Mouse (Mus musculus): ENCODE results near the gene Sh2d4b. TPM values are rescaled to one million over a fixed set of nuclear protein-coding genes. Genes with fewer than 3 reads are reported as not detected.

Sh2d4b gene
- total RNA-seq, 2 experiments from 2014 or later = 0.57 to 1.2 TPM

DNA sequence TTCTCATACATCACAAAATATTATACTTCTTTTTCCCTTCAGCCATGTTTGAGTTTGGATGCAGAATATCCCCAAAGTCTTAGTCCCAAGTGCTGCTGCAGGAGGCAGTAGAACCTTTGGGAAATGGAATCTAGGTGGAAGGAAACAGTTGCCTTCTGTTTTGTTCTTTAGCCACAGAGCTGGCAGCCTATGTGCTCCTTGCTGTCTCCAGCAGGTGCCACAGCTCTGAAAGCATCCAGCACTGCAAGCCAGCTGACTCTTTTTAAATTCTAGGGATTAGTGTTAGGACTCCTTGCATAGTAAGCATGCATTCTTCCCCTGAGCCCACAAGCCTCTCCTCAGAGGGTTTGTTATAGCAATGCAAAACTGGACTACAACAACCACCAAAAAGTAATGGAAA is 18.5 kb upstream of the Sh2d4b start:
- no peak for DNase-seq
- intact Hi-C loops (cut with DNase I) = no loop called here

DNA sequence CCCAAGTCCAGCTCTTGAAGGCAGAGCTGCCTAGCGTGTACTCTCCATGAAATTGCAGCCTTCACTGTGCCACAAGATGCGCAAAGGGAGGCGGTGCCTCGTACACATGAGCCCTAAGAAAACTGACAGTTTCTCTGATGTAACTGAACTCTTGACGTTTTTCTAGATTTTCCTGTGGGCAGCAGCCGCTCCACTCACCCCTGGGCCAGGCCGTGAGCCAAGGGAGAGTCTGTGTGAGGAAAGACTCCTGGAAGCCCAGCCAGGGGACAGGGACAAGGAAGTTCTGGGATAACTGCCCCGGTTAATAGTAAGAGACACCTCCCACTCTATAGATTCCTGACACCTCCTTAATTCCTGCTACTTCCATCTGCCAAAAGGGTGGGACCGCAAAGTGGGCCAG is 15.7 kb upstream of the Sh2d4b start:
- DNase-seq = no peak
- intact Hi-C loops (cut with DNase I) = no loop called here

DNA sequence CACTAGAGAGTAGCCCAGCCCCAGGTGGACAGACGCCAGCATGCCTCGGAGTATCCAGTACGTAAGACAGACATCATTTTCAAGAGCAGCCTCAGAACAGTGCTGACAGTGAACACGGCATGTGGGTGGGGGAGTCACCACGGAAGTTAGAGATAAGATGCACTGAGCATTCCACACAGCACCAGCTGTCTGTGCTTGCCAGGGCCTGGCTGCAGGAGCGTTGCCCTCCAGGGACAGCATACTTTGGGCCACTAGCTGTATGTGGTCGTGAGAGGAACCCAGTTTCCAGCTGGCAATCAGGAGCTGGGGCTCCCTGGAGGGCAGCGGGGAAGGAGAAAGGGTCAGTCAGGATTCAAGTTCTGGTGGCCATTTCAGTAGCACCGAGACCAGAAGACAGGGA is 13.7 kb upstream of the Sh2d4b start:
- intact Hi-C loops (cut with DNase I) = no loop called here

DNA sequence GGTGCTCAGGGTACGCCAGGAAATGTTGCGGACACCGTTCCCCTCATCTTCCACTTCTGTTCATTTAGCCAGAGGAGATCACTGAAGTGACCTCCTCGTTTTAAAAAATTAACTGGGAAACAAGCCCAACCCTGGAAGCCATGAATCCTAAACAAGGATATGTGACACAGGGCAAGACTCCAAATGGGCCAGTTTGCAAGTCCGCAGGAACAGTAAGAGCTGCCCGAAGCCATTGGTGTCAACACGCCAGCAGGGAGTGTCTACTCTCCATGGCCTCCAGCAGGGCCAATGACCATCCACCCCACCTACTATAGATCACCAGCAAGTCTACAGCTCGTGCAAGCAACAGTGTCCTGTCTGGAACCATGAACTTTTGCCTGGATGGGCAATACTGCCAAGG is 12.7 kb upstream of the Sh2d4b start:
- intact Hi-C loops (cut with DNase I) = no loop called here
- DNase-seq = no peak

More for the DNA sequence above, 13.7 kb upstream of the Sh2d4b start:
- peak; percentile 44 to 45 for DNase-seq

DNA sequence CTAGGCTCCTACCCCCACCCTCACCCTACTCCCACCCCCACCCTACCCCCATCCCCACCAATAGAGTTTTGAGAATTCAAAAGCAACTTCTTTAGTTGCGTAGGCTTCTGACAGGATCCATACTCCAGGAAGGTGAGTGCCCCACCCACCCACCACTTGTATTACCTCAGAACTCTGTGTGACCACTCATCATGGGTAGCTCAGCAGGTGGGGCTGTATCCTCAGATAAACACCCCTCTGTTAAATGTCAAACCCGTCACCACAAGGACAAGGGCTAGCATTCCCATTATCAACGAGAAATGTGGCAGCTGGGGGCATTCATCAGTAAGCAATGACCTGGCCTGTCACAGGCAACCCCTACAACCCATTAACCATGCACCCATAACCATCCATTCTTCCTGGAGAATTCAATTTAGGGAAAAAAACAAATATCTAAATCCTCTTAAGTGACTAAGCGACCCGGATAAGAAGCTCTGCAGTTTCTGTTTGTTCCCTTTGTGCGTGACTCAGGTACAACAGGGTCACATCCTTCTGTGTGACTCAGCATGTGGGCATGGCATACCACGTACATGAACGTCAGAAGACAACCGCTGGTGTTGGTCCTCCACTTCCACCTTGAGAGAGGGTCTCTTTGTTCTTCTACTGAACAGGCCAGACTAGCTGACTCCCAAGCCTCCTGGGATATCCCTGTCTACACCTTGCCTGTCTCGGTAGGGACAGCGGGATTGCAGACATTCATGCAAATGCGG is 9.4 kb upstream of the Sh2d4b start:
- intact Hi-C loops (cut with DNase I) = loop anchor here (5.0 kb wide), 1 partner anchor 130 kb away; no protein-coding TSS in a partner anchor
- no peak for DNase-seq

DNA sequence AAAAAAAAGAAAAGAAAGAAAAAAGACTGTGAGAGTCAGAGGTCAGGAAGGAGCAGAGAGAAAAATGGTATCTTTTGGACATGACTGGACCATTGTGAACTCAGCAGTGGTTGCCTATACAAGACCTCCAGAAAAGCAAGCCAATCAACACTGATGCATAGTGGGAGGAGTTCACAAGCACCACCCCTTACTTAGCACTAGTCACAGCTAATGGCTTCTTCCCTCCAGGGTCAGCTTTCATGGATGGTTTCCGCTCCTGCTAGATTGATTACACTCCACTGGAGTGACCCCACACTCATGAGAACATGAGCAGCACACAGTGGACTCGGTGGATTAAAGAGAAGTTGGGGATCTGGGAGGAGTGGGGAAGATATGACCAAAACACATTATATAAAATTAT is 7.2 kb upstream of the Sh2d4b start:
- intact Hi-C loops (cut with DNase I) = loop anchor here (5.0 kb wide), 1 partner anchor 132 kb away; no protein-coding TSS in a partner anchor
- DNase-seq = no peak

DNA sequence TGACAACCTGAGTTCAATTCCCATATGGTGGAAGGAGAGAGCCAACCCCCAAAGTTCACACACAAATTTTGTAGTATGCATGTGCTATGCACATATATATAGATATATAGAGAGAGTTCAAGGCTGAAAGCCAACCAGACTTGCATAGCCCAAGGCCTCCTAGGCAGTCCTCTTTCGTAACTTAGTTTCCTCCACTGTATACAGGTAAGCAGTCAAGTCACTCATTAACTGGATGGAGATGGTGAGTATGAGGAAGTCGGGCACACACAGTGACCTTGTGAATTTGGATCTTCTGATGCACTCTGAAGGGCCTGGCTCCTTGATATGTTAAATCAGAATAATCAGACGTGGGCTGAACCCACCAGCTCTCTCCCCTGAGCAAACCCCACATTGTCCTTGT is 4.8 kb upstream of the Sh2d4b start:
- DNase-seq = no peak
- intact Hi-C loops (cut with DNase I) = loop anchor here (10.0 kb wide), 1 partner anchor 203 kb away; no protein-coding TSS in a partner anchor

DNA sequence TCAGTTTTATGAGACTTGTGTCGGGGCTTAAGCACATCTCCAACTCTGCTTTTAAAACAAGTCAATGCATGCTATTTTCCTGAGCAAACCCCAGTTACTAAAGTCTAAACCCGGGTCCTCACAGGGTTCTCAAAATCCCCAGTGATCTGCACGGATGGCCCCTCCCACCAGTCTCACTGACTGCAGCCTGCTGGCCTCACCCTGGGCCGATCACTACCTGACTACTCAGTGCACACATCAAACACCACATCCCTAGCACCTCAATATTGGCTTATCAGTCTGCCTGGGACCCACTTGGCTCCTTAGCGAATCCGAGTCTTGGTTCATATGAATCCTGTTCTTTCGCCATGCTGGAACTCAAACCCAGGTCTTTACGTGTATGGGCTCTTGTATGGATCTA is 2.6 kb upstream of the Sh2d4b start:
- intact Hi-C loops (cut with DNase I) = loop anchor here (2.0 to 10.0 kb wide), 2 partner anchors 201 to 1363 kb away; no protein-coding TSS in a partner anchor
- no peak for DNase-seq

DNA sequence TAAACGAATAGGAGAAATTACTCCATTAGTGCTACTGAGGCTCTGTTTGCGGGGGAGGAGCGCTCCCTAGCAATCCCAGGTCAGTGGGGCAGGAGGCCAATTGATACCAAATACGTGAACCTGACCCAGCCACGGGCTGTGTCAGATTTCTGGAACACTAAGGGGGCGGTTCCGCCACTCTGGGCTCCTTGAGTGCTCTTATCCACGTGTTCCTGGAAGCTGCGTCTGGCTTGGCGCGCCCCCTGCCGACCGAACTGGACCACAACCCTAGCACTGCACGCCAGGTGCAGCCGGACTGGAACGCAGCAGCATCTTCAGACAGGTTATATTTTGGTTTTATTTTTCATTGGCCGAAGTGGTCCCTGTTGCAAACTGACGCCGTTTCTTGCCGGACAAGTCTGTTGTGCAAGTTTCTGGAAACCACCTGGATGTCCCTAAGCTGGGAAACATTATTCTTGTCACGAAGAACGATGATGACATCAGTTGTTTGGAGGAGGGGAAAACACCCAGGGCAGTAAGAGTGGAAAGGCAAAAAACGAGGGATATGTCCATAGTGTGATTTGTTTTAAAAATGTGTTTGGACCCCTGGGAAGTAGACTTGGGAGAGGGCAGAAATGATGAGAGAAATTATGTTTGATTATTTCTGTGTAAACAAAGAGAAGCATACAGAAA is 1.6 kb upstream of the Sh2d4b start:
- intact Hi-C loops (cut with DNase I) = loop anchor here (2.0 to 10.0 kb wide), 3 partner anchors 102 to 1362 kb away; no protein-coding TSS in a partner anchor
- peak; percentile 80 to 87 for DNase-seq

DNA sequence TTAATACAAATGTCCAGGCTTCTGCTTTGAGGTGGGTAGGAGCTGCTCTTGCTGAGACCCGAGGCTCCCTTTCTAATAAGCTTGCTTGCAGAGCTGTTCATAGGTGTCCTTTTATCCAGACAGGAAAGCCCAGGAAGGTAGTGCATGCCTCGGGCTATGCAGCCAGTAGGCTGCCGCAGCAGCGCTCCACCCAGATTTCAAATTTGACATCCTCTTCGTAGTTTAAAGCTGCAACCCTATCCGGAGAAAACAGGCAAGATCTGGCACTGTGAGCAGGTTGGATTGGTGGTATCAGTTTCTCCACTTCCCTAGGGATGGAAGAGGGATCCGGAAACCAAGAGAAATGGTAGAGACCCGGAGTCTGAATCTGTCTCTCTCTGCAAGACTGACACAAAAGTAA is 818 bp upstream of the Sh2d4b start:
- no peak for DNase-seq
- intact Hi-C loops (cut with DNase I) = loop anchor here (2.0 to 10.0 kb wide), 3 partner anchors 102 to 1361 kb away; no protein-coding TSS in a partner anchor

DNA sequence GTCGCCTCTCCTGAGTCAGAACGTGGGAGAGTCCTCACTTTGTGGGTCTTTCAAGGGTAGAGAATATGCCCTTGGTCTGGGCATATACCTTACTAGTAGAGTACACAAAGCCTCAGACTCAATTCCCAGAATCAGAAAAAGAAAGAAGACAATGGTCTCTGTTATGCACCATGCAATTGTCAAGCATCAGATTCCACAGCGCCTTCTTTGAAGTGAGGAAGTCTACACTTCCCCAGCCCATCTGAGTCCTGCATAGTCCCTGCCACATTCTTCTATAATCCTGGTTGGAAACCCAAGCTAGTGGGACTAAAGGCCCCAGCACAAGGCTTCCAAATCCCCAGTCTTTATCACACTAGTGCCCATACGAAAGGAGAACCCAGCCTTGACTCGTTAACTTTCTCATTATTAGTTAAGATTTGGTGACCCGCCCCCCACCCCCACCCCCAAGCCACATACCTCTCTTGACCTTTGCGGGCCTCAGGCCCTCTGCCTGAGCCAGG is 690 bp downstream of the Sh2d4b start:
- intact Hi-C loops (cut with DNase I) = loop anchor here (5.0 to 10.0 kb wide), 2 partner anchors 100 to 198 kb away; no protein-coding TSS in a partner anchor
- DNase-seq = no peak

DNA sequence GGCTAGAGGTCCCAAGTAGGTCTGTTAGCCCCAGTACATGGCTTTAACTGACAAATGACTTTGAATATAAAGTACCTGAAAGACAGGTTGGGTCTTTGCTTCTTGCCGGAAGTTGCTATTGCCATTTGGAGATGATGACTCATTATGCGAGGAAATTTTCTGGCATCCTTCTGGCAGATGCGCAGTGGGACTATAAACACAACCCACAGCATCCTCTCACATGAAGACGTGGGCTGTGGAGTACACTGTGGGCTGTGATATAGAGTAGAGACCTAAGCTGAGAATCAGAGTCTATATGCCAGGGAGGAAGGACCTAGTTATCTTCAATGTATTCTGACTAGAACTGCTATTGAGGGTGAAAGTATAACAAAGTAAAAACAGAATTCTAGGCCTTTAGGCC is 1.6 kb downstream of the Sh2d4b start:
- no peak for DNase-seq
- intact Hi-C loops (cut with DNase I) = loop anchor here (5.0 to 10.0 kb wide), 2 partner anchors 99 to 197 kb away; no protein-coding TSS in a partner anchor

DNA sequence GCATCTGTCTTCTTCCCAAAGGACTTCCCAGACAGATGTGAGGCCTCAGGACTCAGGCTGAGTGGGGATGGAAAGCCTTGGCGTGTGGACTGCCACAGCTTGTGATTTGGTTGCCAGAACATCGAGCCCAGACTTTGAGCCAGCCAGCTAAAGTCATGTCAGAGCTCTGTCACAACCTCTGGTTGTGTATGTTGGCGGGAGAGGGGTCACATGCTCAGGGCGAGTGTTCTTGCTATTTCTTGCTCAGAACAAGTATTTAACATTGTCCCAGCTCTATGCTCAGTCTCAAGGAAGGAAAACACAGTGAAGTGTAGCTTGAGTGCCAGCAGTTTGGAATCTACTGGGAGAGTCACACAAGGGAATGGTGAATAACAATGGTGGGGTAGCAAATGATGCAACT is 3.4 kb downstream of the Sh2d4b start:
- intact Hi-C loops (cut with DNase I) = loop anchor here (5.0 to 10.0 kb wide), 2 partner anchors 97 to 195 kb away; no protein-coding TSS in a partner anchor
- peak; percentile 74 to 77 for DNase-seq

DNA sequence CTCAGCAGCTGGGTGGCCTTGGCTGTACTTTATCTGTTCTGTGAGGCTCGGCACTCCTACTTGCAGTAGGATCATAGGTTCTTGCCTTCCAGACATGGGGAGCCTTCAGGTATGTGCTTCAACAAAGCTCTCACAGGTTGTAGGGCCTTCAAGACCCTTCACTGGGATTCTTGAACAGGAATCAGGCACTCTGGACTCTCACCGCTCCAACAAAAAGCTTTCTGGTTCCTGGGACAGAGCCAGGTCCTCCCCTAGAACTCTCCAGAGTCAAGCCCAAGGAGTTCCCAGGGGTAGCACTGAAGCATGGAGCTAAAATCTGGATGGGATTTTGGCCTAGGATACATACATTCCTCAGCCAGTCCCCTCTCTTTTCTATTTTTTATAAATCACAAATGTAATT is 3.9 kb downstream of the Sh2d4b start:
- intact Hi-C loops (cut with DNase I) = no loop called here
- DNase-seq = peak; percentile 37 to 39

DNA sequence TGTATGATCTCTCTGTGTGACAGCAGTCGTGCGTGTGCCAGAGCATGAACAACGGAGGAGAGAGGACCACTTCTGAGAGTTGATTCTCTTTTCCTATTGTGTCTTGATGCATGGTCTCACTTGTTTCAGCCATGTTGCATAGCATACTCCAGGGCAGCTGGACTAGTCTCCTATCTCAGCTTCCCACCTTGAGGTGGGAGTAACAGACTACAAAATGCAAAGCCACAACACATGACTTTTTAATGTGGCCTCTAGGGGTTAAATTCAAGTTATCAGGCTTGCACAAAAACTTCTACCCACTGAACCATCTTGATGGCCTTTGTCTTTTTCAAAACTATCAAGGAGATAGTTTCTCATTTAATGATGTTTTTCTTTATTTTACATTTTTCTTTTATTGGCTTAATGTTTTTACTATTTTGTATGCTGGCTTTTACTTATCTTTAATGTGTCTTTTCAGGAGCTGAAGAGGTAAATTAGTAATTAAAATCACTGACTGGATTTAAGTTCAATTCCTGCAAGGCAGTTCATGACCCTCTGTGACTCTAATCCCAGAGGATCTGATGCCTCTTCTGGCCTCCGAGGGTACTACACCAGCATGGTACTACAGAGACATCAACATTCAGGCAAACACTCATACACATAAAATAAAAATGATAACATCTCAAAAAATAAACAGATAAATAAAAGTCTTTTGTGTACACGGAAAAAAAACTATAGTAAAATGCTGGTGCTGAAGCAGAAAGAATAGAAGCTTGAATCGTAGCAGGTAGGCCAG is 6.5 kb downstream of the Sh2d4b start:
- DNase-seq = peak in 1 of 2 experiments; percentile 33
- intact Hi-C loops (cut with DNase I) = no loop called here

DNA sequence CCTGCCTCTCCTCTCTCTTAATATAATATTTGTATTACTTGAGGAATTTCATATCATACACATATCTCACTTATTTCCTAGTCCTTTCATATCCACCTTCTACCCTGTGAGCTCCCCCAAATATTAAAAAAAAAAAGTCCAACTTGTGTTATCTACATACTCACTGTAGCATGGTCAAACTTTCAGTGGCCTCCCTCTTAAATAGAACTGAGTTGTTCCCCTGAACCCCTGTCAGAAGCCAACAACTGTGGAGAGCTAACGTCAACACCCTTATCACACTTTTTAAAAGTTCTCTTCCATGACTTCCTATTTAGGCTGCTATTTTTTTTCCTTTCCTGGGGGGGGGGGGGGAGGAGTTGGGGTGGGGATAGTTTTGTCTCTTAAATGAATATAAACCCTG is 7.3 kb downstream of the Sh2d4b start:
- no peak for DNase-seq
- intact Hi-C loops (cut with DNase I) = no loop called here

DNA sequence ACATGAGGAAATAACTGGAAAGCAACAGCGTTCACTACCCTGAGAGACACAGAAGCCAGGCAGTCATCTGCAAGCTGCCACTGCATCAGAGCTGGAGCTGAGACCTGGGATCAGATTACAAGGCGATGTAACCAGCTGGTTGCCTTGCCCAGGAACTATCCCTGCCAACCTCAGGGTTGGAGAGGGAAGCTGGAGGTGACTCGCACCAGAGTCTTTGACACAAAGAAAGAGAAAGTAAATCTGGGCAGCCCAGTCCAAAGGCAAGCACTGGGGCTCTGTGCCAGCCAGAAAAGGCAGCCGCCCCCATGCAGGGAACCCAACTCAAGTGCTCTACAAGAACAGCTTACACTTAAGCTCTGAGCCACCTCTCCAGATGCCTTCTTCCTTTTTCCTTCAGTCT is 7.8 kb downstream of the Sh2d4b start:
- DNase-seq = no peak
- intact Hi-C loops (cut with DNase I) = no loop called here

DNA sequence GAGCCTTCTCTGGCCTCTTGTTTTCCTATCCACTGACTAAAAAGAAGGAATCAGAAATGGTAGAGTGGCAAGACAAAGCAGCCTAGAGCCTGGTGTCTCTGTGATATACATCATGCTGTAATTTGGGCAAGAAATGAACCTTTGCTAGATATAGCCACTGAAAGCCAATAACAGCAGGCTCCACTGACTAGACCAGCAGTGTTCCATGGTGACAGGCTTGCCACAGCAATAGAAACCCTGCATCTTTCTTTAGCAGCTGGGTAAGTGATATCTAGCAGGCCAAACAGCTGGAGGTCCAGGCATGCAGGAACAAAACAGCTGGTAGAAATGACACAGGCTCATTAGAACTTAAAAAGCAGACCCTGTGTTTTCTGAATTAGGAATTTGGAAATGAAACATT is 18.5 kb downstream of the Sh2d4b start:
- DNase-seq = no peak
- intact Hi-C loops (cut with DNase I) = no loop called here

DNA sequence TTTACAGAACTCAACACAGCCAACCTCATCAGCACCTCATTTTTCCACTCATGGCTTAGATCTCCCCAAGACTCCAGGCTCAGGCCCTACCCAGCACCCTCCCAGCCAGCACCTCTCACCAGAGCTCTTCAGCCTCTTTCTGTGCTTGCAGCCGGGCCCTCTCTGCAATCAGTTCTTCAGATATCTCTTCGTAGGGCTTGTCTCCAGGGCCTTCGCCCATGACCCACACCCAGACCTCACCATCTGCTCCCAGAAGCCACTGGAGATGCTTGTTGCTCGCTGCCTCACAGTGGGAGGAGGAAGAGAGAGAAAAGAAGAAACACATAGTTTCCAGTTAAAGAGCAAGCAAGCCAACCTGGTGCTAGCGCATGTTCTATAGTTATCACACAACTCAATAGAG is 19.1 kb downstream of the Sh2d4b start:
- no peak for DNase-seq
- intact Hi-C loops (cut with DNase I) = no loop called here

DNA sequence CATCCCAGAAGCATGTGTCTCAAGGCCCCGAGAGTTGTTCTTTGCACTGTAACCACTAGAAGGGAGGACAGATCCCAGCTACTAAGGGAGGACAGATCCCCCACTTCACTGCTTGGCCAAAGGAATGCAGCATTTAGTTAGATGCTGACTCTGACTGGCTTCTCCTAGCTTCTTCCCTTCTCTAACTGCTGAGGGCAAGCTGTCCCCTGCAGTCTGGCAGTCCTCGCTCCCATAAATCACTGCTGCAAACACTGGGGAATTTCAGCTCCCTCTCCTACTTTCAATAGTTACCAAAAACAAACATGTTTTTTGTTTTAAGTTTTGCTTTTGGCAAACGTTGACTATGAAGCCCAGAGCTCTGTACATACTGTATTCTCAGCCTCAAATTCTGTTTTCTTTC is 22.5 kb downstream of the Sh2d4b start:
- no peak for DNase-seq
- intact Hi-C loops (cut with DNase I) = no loop called here
